Mouse (Mus musculus) forebrain, embryonic 10.5 days (tissue): ENCODE measurements at regions not wholly inside any gene's neighbourhood (a gene's known extent, or its start where the extent isn't known, plus 50 kb on each side); places are given as distances from the start of the nearest gene placed in this dataset.

Experiments used
- DNase-seq: peaks from one replicate; pipeline ENCODE4 v3.0.0-alpha.2; 2017; ENCODE audit warnings: low spot score; ENCODE audit errors: extremely low spot score
- H3K27ac ChIP-seq: fragments of 300-500 bp; sonication (generic); 2 replicates; pipeline ENCODE4 v1.5.1; 2016; ENCODE audit warnings: mild to moderate bottlenecking
- H3K27me3 ChIP-seq: fragments of 300-500 bp; sonication (generic); 2 replicates; pipeline ENCODE4 v1.6.1; 2016; ENCODE audit warnings: mild to moderate bottlenecking; ENCODE audit not compliant: poor library complexity, severe bottlenecking
- H3K36me3 ChIP-seq: fragments of 300-500 bp; sonication (generic); replicated peaks from 2 replicates; pipeline ENCODE4 v1.6.1; 2016; ENCODE audit warnings: mild to moderate bottlenecking, moderate library complexity
- H3K4me1 ChIP-seq: fragments of 300-500 bp; sonication (generic); 2 replicates; pipeline ENCODE4 v1.6.1; 2016
- H3K4me3 ChIP-seq: fragments of 300-500 bp; sonication (generic); 2 replicates; pipeline ENCODE4 v1.5.1; 2016; ENCODE audit warnings: mild to moderate bottlenecking, moderate library complexity
- H3K9me3 ChIP-seq: fragments of 300-500 bp; sonication (generic); 2 replicates; pipeline ENCODE4 v1.6.1; 2016; ENCODE audit warnings: mild to moderate bottlenecking, moderate library complexity
- WGBS: fragments of 180-500 bp; shearing (Covaris S2); methylation state at CpG from one replicate; pipeline ENCODE4 v1.1.7; 2016; 5-methylcytosine and 5-hydroxymethylcytosine counted together

DNA sequence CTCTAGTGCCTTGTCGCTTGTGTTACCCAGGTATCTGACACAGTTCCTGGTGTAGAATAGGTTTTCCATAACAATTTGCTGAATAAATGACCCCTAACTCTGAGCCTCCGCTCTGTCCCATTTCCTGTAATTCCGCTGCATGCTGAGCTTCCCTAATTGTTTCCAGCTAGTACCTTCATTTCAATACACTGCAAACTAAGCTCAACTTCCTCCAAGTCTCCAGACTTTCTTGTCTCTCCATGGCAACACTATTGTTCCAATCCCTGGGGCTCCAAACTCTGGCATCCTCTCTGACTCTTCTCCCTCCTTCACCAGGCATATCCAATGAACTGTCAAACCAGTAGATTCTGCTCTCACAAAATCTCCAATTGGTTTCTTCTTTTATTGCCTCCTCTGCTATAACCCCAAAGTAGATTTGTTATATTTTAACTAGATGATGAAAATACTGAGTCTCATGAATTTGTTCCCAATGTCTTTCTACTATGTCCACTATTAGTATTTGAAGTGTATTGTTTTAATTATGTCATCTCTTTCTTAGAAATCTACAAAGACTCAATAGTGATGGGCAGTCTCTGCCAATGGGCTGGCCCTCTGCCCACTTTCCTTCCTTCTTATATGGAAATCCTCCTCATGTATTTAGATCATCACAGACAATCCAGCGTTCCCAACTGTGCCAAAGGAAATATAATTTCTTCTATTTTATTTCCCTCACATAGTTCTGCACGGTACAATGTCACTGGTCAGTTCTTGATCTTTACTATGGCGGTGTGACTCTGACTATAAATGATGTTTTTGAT is 620.8 kb downstream of the Sqor start:
- Histone ChIP-seq H3K9me3 (no peaks in the 10 kb centered on the region), H3K4me3 (no peak overlapping the region), H3K27ac (no peak overlapping the region), H3K27me3 (no peaks in the 10 kb centered on the region), H3K36me3 (no peaks in the 10 kb centered on the region), H3K4me1 (peaks cover 16% of the 10 kb centered on the region)
- DNase-seq: no peak
- 58% methylated on average over 6 of the region's 6 CpGs for WGBS

DNA sequence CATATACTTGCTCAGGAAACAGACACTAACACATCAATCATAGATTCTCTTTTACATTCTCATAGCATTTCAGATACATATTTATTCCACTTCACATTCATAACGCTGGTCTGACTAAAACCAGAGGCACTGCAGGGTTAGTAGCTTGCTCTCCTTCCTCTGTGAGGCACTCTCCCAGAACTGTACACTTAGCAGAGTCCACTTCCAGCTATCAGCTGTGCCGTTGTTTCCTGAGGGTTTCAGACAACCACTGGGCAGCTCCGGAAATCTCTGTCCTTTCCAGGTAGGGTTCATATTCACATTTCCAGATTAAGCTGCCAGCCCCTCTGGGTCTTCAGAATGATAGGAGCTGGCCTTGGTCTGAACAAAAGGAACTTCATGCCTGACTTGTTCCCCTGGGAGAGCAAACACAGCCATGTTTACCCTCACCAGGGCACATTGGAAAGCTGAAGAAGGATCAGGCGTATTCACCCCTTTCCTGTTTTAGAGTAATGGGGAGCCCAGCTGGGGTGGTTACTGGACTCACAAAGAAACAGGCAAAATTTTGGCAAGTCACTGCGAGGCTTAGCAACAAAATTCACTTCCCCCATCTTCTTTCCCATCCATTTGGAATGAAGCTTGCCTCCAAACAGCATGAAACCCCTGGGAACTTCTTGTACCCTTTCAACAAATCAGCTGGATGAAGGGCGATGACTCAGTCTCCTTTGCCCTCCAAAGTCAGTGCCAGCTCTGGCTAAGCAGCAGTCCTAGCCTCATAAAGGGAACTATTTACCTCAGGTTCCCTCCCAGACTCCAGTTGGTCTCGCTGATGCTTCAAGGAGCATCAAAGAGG is 622.0 kb downstream of the Sqor start:
- H3K27ac ChIP-seq: no peak overlapping the region
- H3K36me3 ChIP-seq: no peaks in the 10 kb centered on the region
- no peak for DNase-seq
- no peak overlapping the region for H3K4me3 ChIP-seq
- peaks cover 16% of the 10 kb centered on the region for H3K4me1 ChIP-seq
- H3K9me3 ChIP-seq: no peaks in the 10 kb centered on the region
- H3K27me3 ChIP-seq: no peaks in the 10 kb centered on the region
- 74% methylated on average over 7 of the region's 7 CpGs for WGBS

DNA sequence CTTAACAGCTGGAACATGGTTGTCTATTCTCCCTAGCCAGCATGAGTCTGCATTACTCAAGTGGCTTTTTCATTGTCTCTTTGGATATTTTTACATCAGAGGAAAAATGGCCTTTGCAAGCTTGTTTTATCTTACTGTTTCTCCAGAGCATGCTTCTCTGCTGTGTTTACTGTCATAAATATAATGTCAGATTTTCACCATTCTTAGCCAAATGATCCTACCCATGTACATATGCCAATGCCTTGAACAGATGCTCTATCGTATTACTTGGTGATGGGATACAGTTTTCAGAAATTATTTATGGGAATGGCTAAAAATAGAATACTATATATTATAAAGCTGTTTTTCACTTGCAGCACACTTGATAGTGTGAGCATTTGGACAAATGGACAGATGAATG is 625.9 kb downstream of the Sqor start:
- Histone ChIP-seq H3K27me3 (no peaks in the 10 kb centered on the region), H3K9me3 (no peaks in the 10 kb centered on the region), H3K4me1 (peaks cover 7% of the 10 kb centered on the region), H3K27ac (no peak overlapping the region), H3K36me3 (no peaks in the 10 kb centered on the region), H3K4me3 (no peak overlapping the region)
- 98% methylated on average over 1 of the region's 1 CpGs for WGBS
- no peak for DNase-seq

DNA sequence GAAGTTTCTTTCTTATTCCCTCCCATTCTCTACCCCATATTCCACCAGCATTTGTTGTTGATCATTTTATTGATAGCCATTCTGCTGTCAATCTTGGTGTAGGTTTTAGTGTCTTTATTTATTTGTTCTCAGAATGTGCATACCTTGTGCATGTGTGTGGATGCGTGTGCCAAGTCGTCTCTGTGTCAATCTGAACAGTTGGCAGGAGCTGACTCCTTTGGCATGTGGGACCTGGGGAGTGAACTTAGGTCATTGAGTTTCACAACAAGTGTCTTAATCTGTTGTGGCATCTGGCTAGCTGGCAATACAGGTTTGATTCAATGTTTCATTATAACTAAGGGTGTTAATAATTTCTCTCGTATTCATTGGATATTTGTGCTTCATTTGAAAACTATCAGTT is 629.3 kb downstream of the Sqor start:
- Histone ChIP-seq H3K4me3 (no peak overlapping the region), H3K9me3 (no peaks in the 10 kb centered on the region), H3K36me3 (no peaks in the 10 kb centered on the region), H3K27me3 (no peaks in the 10 kb centered on the region), H3K4me1 (no peaks in the 10 kb centered on the region), H3K27ac (no peak overlapping the region)
- WGBS: 92% methylated on average over 3 of the region's 3 CpGs
- no peak for DNase-seq

DNA sequence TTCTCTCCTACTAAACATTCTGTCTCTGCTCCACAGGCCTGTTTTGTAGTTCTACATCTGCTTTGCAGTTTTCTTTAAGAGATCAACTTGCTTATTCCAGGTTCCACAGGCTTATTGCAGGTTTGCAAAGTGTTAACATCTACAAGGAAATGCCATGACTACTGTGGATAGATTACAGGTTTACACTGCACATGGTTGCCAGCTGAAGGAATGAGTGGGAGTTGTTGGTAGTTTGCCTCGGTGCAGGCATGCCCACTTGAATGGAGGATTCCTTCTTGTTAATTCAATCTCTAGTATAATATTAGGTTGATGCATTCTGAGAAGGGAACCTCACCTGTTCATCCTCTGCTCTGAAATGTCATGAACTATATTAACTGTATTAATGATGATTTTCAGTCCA is 632.5 kb downstream of the Sqor start:
- Histone ChIP-seq H3K36me3 (no peaks in the 10 kb centered on the region), H3K9me3 (no peaks in the 10 kb centered on the region), H3K4me1 (peaks cover 7% of the 10 kb centered on the region), H3K27ac (no peak overlapping the region), H3K4me3 (no peak overlapping the region), H3K27me3 (no peaks in the 10 kb centered on the region)
- no peak for DNase-seq
- WGBS: 87% methylated on average over 1 of the region's 1 CpGs

DNA sequence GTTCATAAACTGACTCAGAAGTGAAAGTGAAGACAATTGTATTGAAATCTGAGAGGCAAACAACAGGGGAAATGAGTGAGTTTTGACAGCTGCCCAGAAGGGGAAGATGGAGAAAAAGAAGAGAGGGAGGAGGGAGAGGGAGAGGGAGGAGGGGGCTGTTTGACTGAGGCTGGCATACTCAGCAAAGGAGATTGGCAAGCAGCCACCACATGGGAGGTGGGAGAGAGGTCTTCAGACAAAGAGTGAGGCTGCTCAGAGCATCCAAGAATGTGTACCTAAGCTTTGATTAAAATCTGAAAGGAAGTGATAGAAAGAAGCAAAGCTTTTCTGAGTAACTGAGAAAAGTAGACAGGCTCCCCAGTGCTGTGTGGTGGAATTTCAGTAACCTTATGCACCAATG is 636.0 kb downstream of the Sqor start:
- Histone ChIP-seq H3K27ac (no peak overlapping the region), H3K4me1 (peaks cover 7% of the 10 kb centered on the region), H3K9me3 (no peaks in the 10 kb centered on the region), H3K27me3 (no peaks in the 10 kb centered on the region), H3K4me3 (no peak overlapping the region), H3K36me3 (no peaks in the 10 kb centered on the region)
- no peak for DNase-seq

DNA sequence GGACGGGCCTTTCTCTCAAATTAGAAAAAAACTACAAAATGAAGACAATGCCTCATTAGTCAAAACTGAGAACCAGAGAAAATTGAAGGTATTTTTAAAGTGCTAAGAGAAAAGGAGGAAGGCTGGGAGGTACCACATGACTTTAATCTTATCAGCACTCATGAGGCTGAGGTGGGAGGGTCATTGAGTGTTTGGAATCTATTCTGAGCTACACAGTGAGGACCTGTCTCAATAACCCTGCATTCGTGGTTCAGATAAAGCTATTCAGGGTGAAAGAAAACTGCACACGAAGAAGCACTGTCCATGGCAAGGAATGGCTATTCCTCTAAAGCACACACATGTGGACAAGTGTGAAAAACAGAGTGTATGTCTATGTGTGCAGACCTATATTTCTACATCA is 644.0 kb downstream of the Sqor start:
- Histone ChIP-seq H3K36me3 (no peaks in the 10 kb centered on the region), H3K27me3 (no peaks in the 10 kb centered on the region), H3K4me3 (no peak overlapping the region), H3K27ac (no peak overlapping the region), H3K9me3 (no peaks in the 10 kb centered on the region), H3K4me1 (no peaks in the 10 kb centered on the region)
- no peak for DNase-seq
- 82% methylated on average over 3 of the region's 3 CpGs for WGBS

DNA sequence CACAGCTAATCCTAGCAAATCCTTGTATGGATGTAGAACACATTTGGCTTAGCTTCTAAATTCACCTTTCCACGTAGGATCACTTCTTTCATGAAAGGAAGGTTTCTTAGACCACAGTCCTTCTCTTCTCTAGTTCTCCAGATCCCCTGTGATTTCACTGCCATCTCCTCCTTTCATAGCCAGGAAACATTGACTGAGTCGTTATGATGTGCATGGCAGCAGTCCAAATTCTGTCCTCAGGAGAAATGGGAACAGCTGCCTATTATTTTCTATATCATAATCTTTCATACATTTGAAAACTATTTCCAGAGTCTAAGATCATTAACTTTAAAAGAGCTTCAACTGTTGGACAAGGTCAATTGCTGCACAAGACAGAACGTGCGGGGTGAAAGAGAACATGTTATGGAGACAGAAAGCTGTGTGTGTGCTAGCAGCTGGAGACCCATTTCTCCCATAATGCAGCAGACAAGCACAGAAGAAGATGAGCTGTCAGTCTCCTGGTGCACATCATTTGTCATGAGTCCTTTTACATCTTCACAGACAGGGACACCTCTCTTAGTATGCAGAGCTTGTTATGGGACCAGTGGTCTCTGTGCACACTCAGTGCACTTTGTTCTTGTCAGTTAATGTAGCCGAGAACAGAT is 631.6 kb upstream of the Sema6d start:
- no peaks in the 10 kb centered on the region for H3K9me3 ChIP-seq
- WGBS: 84% methylated on average over 5 of the region's 5 CpGs
- no peaks in the 10 kb centered on the region for H3K36me3 ChIP-seq
- H3K27me3 ChIP-seq: no peaks in the 10 kb centered on the region
- no peaks in the 10 kb centered on the region for H3K4me1 ChIP-seq
- no peak overlapping the region for H3K4me3 ChIP-seq
- no peak for DNase-seq
- H3K27ac ChIP-seq: no peak overlapping the region

DNA sequence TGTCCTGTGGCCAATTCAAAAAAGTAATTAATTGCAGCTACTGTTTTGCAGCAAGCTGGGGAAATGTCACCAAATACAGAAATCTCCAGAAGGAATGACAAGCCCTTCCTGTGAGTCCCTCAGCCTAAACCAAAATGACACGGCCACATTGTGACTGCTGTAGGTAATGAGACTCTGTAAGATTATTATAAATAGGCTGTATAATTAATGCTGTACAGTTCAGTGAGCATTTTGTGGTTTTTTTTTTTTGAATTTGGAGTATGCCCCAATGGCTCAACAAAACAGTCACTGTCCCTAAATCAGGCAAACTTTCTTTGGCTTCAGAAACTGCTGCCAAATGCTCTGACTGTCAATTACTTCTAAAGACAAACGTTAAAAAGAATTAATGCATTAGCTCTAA is 615.9 kb upstream of the Sema6d start:
- H3K4me1 ChIP-seq: no peaks in the 10 kb centered on the region; the same call in 1 of the 2 replicates
- WGBS: 73% methylated on average over 2 of the region's 2 CpGs
- H3K9me3 ChIP-seq: no peaks in the 10 kb centered on the region
- H3K4me3 ChIP-seq: no peak overlapping the region
- no peaks in the 10 kb centered on the region for H3K27me3 ChIP-seq
- DNase-seq: no peak
- no peak overlapping the region for H3K27ac ChIP-seq
- H3K36me3 ChIP-seq: no peaks in the 10 kb centered on the region

DNA sequence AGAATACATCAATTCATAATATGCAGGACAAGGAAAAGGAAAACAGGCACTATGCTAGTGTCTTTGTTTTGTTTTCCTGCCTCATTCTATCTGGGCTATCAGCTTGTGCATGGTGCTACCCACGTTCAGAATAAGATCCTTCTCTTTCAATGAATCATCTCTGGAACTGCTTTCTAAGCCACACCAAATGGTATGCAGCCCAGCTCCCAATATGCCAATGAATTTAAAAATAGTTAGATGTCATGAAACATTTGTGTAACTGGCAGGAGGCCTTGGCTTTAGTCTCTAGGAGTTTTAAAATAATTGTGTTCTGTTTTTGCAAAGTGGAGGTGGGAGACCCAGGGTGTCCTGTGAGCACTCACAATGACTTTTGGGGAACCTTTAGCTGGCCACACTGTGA is 603.1 kb upstream of the Sema6d start:
- Histone ChIP-seq H3K9me3 (no peaks in the 10 kb centered on the region), H3K4me3 (no peak overlapping the region), H3K4me1 (no peaks in the 10 kb centered on the region), H3K27ac (no peak overlapping the region), H3K27me3 (no peaks in the 10 kb centered on the region), H3K36me3 (no peaks in the 10 kb centered on the region)
- 56% methylated on average over 1 of the region's 1 CpGs for WGBS
- DNase-seq: no peak

DNA sequence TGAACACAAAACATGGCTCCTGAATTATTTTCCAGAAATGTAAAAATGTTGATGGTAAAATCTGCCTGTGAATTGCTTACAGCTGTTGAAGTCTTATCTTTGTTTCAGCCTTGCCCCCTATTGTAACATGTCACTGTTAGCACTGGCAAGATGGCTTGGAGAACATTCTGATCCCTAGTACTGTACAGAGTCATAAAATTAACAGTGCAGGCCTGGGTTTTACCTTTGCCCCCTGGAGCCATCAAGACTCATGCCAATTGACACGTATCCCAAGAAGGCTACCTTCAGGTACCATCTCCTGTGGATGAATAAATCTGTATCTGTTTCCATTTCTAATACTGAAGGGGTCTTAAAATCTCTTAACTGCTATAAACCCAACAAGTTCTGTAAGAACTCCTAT is 583.6 kb upstream of the Sema6d start:
- no peak for DNase-seq
- H3K9me3 ChIP-seq: no peaks in the 10 kb centered on the region
- H3K36me3 ChIP-seq: no peaks in the 10 kb centered on the region
- H3K27me3 ChIP-seq: no peaks in the 10 kb centered on the region
- no peak overlapping the region for H3K27ac ChIP-seq
- no peak overlapping the region for H3K4me3 ChIP-seq
- H3K4me1 ChIP-seq: no peaks in the 10 kb centered on the region
- 86% methylated on average over 1 of the region's 1 CpGs for WGBS

DNA sequence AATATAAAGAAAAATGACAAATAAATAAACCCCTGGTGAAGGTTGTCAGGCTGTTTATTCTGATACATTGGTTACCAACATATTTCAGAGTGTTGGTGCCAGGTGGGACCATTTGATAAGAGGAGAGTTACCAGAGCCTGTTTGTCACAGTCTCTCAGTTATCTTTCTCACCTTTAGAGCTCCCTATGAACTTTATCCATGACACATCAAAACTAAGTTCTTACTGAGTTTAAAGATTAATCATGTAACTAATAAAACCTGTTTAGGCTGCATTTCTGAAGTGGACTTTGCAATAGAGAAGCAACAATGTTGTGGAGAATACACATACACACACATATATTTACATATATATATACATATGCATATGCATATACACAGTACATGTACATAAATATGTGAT is 582.7 kb upstream of the Sema6d start:
- H3K4me1 ChIP-seq: no peaks in the 10 kb centered on the region
- no peaks in the 10 kb centered on the region for H3K36me3 ChIP-seq
- H3K27me3 ChIP-seq: no peaks in the 10 kb centered on the region
- H3K9me3 ChIP-seq: no peaks in the 10 kb centered on the region
- no peak overlapping the region for H3K27ac ChIP-seq
- DNase-seq: no peak
- H3K4me3 ChIP-seq: no peak overlapping the region

DNA sequence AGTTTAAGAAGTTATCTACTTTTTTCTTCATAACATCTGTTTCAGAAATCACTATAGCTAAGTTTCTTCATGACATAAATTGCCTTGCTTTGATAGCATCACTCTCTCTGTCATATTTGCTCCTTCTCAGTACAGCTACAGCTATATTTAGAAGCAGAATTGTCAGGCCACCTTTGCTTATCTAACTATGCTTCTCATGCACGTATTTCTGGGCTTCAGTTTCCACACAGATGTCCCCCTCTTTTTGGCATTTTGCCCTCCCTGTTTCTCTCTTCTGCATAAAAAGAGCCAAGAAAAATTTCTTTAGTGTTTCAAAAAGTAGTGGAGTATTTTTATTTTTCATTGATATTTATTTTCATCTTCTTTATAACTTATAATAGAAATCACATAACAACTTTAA is 560.9 kb upstream of the Sema6d start:
- WGBS: 86% methylated on average over 1 of the region's 1 CpGs
- no peak for DNase-seq
- no peak overlapping the region for H3K27ac ChIP-seq
- no peaks in the 10 kb centered on the region for H3K27me3 ChIP-seq
- H3K9me3 ChIP-seq: no peaks in the 10 kb centered on the region; the same call in 1 of the 2 replicates
- H3K4me3 ChIP-seq: no peak overlapping the region
- H3K36me3 ChIP-seq: no peaks in the 10 kb centered on the region
- H3K4me1 ChIP-seq: no peaks in the 10 kb centered on the region
